Mouse (Mus musculus): ENCODE data around the gene Edaradd.
A peak's percentile ranks its signal among the peaks of the same experiment; 100 is the strongest.

The Edaradd gene

GRCm38 (mm10) chr13:12460443-12460842 is 59.8 kb downstream of the Edaradd start:
- DNase-seq, result peak; percentile 68

- DNase-seq, result no peak
Measured at GRCm38 (mm10) chr13:12456711-12457110, 63.5 kb downstream of the Edaradd start.

- no peak for DNase-seq
Measured at GRCm38 (mm10) chr13:12454686-12455390, 65.4 kb downstream of the Edaradd start.

GRCm38 (mm10) chr13:12453150-12453549 is 67.1 kb downstream of the Edaradd start:
- DNase-seq, result no peak

- DNase-seq, result peak; percentile 62
Measured at GRCm38 (mm10) chr13:12442008-12442587, 78.1 kb downstream of the Edaradd start.

GRCm38 (mm10) chr13:12440813-12441212 is 79.4 kb downstream of the Edaradd start:
- DNase-seq, result no peak

GRCm38 (mm10) chr13:12439586-12439985 is 80.7 kb downstream of the Edaradd start:
- DNase-seq, result no peak

- DNase-seq, result peak; percentile 4
Measured at GRCm38 (mm10) chr13:12433843-12434242, 86.4 kb downstream of the Edaradd start.

- DNase-seq, result no peak
Measured at GRCm38 (mm10) chr13:12428556-12428955, 91.7 kb downstream of the Edaradd start.

Measured in lung, postnatal 14 days (tissue).